ENCODE assay signal across 12 mouse cellular contexts in the genomic region with DNA sequence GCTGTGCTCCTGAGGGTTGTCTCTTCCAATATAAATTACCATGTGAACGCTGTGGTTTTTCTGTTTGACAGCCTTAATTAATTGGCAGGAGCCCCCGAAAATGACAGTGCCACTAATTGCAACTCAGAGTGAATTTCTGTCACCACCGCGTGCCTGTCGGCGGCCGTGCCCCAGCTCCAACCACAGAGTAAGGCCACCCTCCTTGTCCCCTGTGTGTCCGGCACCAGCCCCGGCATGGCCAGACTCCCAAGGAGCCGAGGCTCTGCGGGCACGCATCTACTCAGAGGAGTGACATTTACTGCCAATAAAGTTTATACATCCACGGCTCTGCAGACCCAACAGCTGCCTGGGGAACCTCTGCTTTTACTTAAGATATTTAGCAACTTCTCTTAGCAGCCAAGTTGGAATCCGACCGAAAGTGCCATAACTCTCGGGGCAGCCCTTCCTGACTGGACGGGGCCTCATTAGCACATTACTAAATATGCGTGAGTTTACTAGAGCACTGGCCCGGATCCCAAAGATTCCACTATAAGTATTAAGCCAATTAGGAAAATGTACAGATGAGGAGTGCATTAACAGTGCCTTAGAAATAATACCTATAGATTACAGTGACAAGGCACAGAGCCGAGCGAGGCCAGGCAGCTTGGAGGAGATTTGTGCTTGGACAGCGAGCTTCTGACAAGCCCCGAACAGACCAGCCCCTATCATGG.
DNase-seq lines count a peak whose midpoint lies in the region; ATAC-seq lines count a peak whose summit lies in the region.
"Had no signal": no experiment of that assay in that cellular context is flagged by ENCODE, and none has a peak within 500 bp of the region (broad histone marks: within the 10 kb centered on the region; RNA-seq: fewer than 3 reads in every experiment).

No protein-coding gene starts in this region.

- H3K36me3 ChIP-seq in neural tube, embryonic 13.5 days, result peaks cover 5% of the 10 kb centered on the region; the same call in 1 of the 2 replicates
- H3K36me3 ChIP-seq in limb, embryonic 13.5 days, result peaks cover under 1% of the 10 kb centered on the region; the same call in 1 of the 2 replicates
- H3K36me3 ChIP-seq: kidney, embryonic 15.5 days had no signal

- H3K9me3 ChIP-seq in neural tube, embryonic 13.5 days, result no peaks in the 10 kb centered on the region
- no peaks in the 10 kb centered on the region for H3K9me3 ChIP-seq in limb, embryonic 13.5 days
- H3K9me3 ChIP-seq: embryonic facial prominence, embryonic 12.5 days; heart, embryonic 13.5 days; kidney, embryonic 15.5 days had no signal

- H3K4me2 ChIP-seq in neural tube, embryonic 13.5 days, result peak overlapping the region; percentile 30
- peak overlapping the region; percentile 55 for H3K4me2 ChIP-seq in limb, embryonic 13.5 days (replicated peaks)
- H3K4me2 ChIP-seq: embryonic facial prominence, embryonic 12.5 days; heart, embryonic 13.5 days; kidney, embryonic 15.5 days had no signal

- H3K4me3 ChIP-seq in neural tube, embryonic 13.5 days, result no peak overlapping the region
- peak overlapping the region; percentile 15; the same call in 1 of the 2 replicates for H3K4me3 ChIP-seq in limb, embryonic 13.5 days
- H3K4me3 ChIP-seq: embryonic facial prominence, embryonic 12.5 days; heart, embryonic 13.5 days; kidney, embryonic 15.5 days had no signal

- peaks cover 59% of the 10 kb centered on the region for H3K4me1 ChIP-seq in neural tube, embryonic 13.5 days (replicated peaks)
- H3K4me1 ChIP-seq in limb, embryonic 13.5 days, result peaks cover 58% of the 10 kb centered on the region
- H3K4me1 ChIP-seq: heart, embryonic 13.5 days had no signal

- 0 out of 2 replicates have a peak overlapping the region, but pooled peaks have one; percentile 17 for H3K9ac ChIP-seq in neural tube, embryonic 13.5 days
- no peak overlapping the region; the same call in 1 of the 2 replicates for H3K9ac ChIP-seq in limb, embryonic 13.5 days
- H3K9ac ChIP-seq: embryonic facial prominence, embryonic 12.5 days; heart, embryonic 13.5 days; kidney, embryonic 15.5 days; liver, embryonic 14.5 days had no signal

- DNase-seq in cerebellum, postnatal 10 days, result peak; percentile 71 to 76
- DNase-seq in cerebellum, postnatal 36 days, result no peak
- DNase-seq in neural tube, embryonic 10.5 days (ENCODE audit: extremely low spot score, low spot score), result no peak
- DNase-seq in gastrocnemius, adult 8-10 months (ENCODE audit: low spot score in 2 of 2), result no peak
- no peak for DNase-seq in spleen, postnatal 4 days (ENCODE audit: low spot score in 2 of 2)
- no peak for DNase-seq in natural killer cell, adult 2 months (ENCODE audit: low spot score in 2 of 2)

- WGBS in neural tube, embryonic 13.5 days, result 35% methylated on average over 23 of the region's 23 CpGs
- 15% methylated on average over 23 of the region's 23 CpGs for WGBS in limb, embryonic 13.5 days

- peak; percentile 30; the same call in 1 of the 2 replicates for ATAC-seq in neural tube, embryonic 13.5 days (ENCODE audit: low read depth)
- peak; percentile 76 for ATAC-seq in limb, embryonic 13.5 days (ENCODE audit: low FRiP score, low read depth)

- H3K27ac ChIP-seq in neural tube, embryonic 13.5 days (replicated peaks), result peak overlapping the region; percentile 54
- no peak overlapping the region for H3K27ac ChIP-seq in limb, embryonic 13.5 days
- H3K27ac ChIP-seq: embryonic facial prominence, embryonic 12.5 days; heart, embryonic 13.5 days; kidney, embryonic 15.5 days; liver, embryonic 14.5 days had no signal

- H3K27me3 ChIP-seq in neural tube, embryonic 13.5 days, result peaks cover 14% of the 10 kb centered on the region
- H3K27me3 ChIP-seq in limb, embryonic 13.5 days, result peaks cover 40% of the 10 kb centered on the region
- H3K27me3 ChIP-seq: heart, embryonic 13.5 days had no signal

Comparison
In these comparisons a context has a peak if more than half of its experiments do, and no peak if none do; other contexts are left out.
1. DNase-seq: peak in cerebellum, postnatal 10 days (2 of 2); none in cerebellum, postnatal 36 days (0 of 2), neural tube, embryonic 10.5 days (single experiment), gastrocnemius, adult 8-10 months (0 of 2), spleen, postnatal 4 days (0 of 2) and natural killer cell, adult 2 months (0 of 2).